Mouse (Mus musculus) cerebellum, postnatal 36 days (tissue): ENCODE measurements around the gene Nepn.

Source experiments
- DNase-seq, 2 experiments: peaks; one replicate each; pipeline ENCODE4 v3.0.0; 2021 to 2022; ENCODE audit warnings: mixed read lengths in 2 of 2

Gene Nepn

DNA sequence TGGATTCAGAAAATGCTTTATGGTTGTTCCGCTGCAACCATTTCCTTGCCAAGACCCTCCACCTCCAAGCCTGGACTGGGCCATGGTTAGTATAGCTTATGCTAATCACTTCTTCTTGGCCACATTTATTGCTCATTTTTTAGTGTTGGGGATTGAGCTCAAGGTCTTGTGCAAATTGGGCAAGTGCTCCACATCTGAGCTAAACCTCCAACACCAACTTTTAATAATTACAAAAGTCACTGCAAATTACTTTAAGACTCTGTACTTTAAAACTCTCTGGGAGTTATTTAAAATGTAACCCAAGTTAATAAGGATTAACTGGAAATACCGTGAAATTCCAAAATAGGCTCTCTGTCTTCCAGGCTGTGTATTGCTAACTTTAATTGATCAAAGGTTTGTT lies 18.8 kb downstream of the Nepn start:
- DNase-seq = no peak

DNA sequence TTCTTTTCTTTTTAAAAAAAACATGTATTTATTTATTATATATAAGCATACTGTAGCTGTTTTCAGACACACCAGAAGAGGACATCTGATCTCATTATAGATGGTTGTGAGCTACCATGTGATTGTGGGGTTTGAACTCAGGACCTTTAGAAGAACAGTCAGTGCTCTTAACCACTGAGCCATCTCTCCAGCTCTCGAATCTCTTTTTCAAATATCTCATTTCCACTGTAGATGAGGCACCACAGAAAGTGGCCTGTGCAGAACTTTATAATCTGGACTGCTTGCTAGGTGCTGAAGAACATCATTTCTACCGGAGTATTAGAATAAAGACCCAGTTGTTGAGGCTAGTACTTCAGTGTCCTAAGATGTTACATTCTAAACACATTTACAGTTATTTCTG lies 26.2 kb downstream of the Nepn start:
- no peak for DNase-seq

DNA sequence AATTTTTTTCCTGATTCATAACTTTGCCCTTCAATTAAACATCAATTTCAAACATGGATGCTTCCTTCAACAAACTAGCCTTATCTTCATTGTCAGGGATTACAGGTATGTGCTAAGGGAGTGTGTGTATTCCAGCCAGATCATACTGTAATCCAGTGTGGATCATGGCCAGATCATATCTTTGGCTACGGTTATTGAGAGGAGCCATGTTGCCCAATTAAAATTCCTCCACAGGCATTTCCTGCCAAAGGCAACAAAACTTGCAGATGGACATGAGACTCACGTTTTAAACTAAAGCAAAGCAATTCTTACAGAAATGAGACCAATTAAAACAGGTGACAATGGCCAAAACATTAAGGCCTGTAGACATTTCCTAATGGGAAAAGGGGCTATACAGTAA lies 27.7 kb downstream of the Nepn start:
- DNase-seq = no peak

DNA sequence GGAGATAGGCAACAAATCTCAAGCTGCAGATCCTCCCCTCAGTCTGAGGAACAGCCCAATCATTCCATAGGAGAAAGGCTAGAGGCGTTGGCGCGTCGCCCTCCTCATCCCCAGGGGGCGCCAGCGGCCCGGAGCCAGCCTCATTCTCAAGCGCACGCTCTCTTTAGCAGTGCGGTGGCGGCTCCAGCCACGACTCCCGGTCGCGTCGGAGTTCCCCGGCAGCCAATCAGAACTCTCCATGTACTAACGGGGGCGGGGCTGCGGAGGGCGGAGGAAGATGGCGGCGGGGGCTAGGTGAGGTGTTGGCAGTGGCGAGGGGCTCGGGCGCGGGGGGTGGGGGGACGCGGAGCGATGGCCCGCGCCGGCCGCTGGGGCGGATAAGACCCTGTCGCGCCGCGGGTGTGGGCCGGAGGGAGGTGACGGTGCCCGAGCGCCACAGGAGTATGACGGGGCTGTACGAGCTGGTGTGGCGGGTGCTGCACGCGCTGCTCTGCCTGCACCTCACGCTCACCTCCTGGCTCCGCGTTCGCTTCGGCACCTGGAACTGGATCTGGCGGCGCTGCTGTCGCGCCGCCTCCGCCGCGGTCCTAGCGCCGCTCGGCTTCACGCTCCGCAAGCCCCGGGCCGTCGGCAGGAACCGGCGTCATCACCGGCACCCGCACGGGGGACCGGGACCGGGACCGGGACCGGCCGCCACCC lies 28.7 kb downstream of the Nepn start, which contains the start of gene Nus1:
Gene Nus1 (plus strand): TSS at position 249 of the 699 bp plus-strand sequence.
- DNase-seq = peak; percentile 98 to 99

DNA sequence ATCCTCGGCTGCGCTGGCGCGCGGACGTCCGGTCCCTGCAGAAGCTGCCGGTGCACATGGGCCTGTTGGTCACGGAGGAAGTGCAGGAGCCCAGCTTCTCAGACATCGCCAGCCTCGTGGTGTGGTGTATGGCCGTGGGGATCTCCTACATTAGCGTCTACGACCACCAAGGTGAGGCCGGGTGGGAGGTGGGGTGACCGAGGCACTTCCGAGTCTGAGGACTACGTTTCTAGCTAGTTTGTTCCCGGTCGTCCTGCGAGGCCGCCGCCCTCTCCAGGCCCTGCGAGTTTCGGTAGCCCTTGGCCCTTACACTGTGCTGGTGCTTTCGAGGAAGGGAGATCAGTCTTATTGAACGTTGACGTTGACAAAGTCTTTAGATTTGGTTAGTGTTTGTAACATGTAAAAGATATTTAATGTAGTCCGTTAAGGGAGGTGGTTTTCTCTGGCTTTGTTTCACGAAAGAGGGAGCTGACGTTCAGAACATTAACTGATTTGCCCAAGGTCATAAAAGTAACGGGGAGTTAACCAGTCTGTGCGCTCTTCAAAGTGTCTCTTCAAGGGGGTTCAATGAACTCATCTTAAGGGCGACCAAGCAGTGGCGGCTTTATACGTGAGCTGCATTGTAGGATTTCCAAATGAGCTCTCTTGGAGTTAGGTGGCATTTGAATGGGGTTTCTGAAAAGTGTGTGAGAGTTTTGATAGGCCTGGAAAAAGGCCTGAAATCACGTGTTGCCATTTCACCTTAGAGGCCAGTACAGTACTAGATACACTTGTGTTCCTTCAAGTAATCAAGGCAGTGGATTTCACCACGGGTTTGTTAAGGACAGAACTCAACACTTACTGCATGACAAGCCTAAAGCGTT lies 29.5 kb downstream of the Nepn start:
- no peak for DNase-seq

DNA sequence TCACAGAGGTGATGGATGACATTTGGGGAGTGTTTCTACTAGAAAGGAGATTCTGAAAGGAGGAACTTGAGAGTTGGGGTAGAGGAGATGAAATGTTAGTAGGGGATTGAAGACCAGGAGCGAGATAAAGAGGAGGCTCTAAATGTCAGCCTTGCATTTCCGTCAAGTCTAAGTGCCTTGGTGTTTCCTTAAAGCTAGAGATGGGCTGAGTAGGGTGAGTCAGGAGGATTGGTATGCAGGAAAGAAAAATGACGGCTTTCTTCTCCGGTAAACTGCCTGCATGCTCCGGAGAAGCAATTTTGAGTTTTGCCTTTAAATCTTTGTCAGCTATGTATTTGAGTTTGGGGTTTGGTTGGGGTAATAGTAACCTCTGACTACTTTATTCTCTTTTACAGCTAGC lies 30.2 kb downstream of the Nepn start:
- DNase-seq = no peak

DNA sequence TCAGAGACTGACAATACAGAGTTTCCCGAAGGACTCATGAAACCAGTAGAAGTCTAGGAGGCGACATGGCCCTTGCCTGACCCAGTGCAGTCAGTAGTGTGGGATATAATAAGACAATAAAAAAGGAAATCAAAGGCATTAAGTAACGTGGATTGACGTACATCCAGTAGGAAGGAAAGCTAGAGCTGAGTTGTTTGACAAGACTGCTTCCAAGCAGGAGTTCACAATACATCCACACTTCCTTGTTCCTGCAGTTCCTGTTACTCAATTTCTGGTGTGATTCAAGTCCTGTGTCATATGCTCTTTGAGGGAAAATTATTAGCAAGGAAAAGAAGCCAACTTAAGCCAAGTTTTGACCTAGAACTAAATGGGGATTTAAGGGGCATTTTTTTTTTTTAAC lies 30.6 kb downstream of the Nepn start:
- no peak for DNase-seq

DNA sequence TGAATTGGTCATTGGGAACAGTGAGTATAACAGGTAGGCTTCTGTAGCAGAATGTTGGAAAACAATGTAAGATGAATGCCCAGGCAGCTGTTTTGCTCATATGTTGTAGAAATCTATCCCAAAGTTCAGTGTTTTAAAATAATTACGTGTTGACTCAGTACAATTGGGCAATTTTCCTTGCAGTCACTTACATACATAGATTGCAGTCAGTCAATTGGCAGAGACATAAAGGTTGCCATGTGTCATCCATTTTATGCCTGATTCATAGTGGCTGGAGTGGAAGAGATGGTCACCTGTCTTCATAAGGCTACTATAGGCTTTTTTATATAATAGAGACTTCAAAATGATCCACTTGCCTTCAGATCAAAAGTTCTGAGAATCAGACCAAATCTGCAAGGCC lies 31.8 kb downstream of the Nepn start:
- no peak for DNase-seq

DNA sequence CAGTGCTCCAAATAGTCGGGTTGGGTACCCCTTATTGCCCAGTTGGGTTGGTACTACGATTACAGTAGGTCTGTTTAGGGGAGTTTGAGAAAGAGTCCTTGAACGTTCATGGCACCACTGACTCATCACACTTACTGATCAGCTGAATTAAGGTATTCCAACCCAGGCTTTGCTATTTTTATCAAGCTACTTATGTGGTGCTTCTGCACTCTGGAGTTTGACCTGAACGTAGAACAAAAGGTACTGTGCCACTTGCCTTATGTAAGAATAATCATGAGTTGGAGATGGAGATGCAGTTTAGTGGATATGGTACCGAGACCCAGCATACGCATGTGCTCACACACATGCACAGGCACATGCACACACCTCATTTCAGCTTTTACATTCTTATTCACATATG lies 32.9 kb downstream of the Nepn start:
- DNase-seq = no peak

DNA sequence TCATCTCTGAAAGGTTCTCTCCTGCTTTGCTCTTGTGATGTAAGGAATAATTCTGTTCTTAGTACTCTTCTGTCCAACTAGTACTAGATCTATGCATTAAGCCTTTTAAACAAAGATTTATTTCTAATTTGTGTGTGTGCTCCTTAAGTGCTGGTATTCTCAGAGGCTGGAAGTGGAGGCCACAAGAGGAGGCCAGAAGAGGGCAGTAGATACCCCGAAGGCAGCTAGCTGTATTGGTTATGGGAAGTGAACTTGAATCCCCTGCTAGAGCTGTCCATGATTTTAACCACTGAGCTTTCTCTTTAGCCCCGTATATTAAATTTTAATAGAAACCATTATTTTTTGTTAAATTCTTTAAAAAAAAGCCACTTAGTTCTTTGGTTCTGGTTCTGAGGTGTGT lies 34.3 kb downstream of the Nepn start:
- DNase-seq = no peak

DNA sequence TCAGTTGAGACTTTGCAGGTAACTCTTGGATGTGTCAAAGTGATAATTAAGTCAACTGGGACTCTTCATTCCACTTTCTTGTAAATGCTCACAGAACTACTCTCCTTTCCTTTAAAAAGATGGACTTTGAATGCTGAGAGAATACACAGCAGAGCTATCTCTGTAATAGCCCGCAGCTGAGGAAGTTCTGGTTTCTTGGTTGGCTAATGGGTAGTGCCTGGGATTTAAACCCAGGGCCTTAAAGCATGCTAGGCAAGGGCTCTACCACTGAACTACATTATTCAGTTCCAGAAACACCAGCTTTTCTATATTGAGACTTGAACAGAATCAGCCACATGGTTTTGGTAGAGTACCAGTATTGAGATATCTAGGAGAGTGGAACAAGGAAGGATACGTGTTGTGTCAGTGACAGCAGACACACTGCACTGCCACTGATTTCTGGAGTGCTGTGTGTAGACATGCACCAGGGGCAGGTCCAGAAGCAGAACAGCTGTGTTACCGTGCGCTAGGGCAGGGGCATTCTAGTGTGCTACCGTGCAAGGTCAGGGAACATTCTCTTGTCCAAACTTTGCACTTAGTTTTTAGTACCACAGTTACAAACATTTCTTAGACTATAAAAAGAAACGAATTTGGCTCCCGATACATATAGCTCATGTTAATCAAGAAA lies 37.7 kb downstream of the Nepn start:
- DNase-seq = no peak

DNA sequence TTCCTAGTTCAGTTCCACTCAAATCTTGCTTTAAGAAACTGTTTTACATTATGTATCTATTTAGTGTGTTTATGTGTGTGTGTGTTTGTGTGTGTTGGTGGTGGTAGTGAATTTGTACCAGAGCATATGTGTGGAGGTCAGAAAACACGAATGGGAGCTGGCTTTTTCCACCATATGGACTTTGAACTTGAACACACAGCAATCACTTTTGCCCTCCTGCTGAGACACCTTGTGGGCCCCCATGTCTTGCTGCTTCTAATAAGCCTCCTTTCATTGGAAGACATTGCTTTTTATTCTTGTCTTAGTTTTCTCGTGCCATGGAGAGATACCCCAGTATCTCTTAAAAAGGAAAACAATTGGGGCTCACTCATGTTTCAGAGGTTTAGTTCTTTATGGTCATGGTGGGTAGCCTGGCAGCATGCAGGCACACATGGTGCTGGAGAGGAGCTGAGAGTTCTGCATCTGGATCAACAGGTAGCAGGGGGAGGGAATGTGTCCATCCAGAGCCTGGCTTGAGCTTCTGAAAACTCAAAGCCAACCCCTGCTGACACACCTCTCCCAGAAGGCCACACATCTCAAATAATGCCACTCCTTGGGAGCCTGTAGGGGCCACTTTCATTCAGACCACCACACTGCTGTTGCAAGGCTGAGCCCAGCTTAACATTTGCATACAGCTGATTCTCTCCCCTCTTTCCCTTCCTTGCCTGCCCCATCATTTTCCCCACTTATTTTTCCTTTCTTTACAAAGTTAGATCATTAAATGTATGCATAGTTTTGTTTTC lies 39.1 kb downstream of the Nepn start:
- no peak for DNase-seq

DNA sequence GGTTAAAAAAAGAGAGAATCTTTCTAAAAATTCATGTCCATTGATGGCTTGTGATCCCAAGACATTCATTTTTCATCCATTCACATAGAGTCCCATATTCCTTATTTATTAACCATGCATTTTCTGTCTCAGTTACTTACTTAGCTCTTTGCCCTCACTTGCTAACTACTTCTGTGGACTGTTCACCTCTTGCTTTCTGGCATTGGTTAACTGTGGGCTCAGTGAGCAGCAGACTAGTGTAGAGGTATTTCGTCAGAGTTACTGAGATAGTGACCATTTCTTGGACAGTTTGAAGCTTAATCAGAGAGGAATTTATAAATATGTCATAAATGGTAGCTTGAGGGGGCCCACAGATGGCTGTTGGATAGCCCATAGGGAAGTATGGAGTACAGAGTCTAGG lies 42.2 kb downstream of the Nepn start:
- DNase-seq = no peak

DNA sequence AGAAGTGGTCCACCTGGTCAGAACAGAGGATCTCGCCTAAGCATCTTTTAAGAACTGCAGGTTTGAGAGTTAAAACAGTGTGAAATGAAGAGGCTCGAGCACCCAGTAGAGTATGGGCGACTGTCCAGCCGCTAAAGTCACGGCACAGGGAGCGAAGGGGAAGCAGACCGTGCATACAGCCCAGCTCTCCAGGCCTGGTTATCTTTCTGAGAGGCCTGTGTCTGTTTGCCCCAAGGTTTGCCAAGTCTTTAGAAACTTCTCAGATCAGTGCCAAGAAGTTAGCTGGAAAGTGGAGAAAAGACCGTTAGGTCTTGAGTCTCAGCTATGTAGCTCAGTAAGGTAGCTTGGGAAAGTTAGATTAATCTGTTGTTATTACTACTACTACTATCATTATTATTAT lies 46.1 kb downstream of the Nepn start:
- no peak for DNase-seq
